In the genomic region with DNA sequence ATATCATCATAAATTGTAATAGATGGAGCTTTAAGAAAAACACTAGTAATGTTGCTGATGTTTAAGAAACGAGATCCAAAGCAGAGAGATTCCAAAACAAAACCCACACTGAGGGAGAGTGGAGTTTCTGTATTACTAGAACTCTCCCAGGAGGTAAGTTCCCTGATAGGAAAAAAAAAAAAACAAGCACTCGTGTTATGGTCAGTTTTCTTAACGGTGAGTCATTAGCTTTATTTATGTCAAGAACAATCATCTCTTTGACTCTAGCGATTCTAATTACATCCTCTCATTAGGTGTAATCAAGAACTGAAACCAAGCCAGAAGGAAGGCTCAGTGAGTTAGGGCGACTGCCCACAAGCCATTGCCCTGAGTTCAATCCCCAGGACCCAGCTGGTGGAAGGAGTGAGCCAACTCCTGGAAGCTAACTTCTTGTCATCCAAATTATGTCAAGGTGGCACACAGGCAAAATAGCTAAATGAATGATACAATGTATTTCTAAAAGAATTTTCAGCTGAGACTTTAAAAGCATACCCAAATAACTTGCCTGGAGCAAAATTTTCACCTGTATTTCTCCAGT, we compare ENCODE assay signal across 30 mouse cellular contexts. TPM values are rescaled to one million over a fixed set of nuclear protein-coding genes. Genes with fewer than 3 reads are reported as not detected.
DNase-seq lines count a peak whose midpoint lies in the region; ATAC-seq lines count a peak whose summit lies in the region.
"Had no signal": no experiment of that assay in that cellular context is flagged by ENCODE, and none has a peak within 500 bp of the region (broad histone marks: within the 10 kb centered on the region; RNA-seq: fewer than 3 reads in every experiment).

No protein-coding gene starts in this region.

- intact Hi-C loops in gastrocnemius, postnatal 36 days (cut with DNase I): no loop called here

- peaks cover 10% of the 10 kb centered on the region; the same call in 1 of the 2 replicates for H3K4me1 ChIP-seq in intestine, embryonic 16.5 days (ENCODE audit: control insufficient read depth, insufficient read depth, low read length)
- peaks cover 3% of the 10 kb centered on the region; the same call in 1 of the 2 replicates for H3K4me1 ChIP-seq in forebrain, embryonic 10.5 days
- H3K4me1 ChIP-seq: forebrain, embryonic 12.5 days; heart, embryonic 12.5 days; liver, embryonic 13.5 days had no signal

- peak overlapping the region; percentile 11; the same call in 1 of the 2 replicates for H3K4me2 ChIP-seq in intestine, embryonic 16.5 days (ENCODE audit: low read depth, low read length)
- H3K4me2 ChIP-seq: forebrain, embryonic 12.5 days; heart, embryonic 12.5 days; hindbrain, embryonic 14.5 days; limb, embryonic 15.5 days; liver, embryonic 13.5 days; neural tube, embryonic 15.5 days had no signal

- no peaks in the 10 kb centered on the region for H3K9me3 ChIP-seq in intestine, embryonic 16.5 days (ENCODE audit: control insufficient read depth, low read length)
- no peaks in the 10 kb centered on the region for H3K9me3 ChIP-seq in forebrain, embryonic 10.5 days
- H3K9me3 ChIP-seq: forebrain, embryonic 12.5 days; limb, embryonic 10.5 days; limb, embryonic 15.5 days; liver, embryonic 13.5 days; neural tube, embryonic 15.5 days had no signal

- H3K36me3 ChIP-seq in intestine, embryonic 16.5 days (ENCODE audit: control insufficient read depth, insufficient read depth, low read length): no peaks in the 10 kb centered on the region; the same call in 1 of the 2 replicates
- H3K36me3 ChIP-seq in forebrain, embryonic 10.5 days (replicated peaks): no peaks in the 10 kb centered on the region
- H3K36me3 ChIP-seq: forebrain, embryonic 12.5 days; heart, embryonic 12.5 days; limb, embryonic 10.5 days; liver, embryonic 13.5 days had no signal

- H3K27ac ChIP-seq in intestine, embryonic 16.5 days (ENCODE audit: low read length): no peak overlapping the region
- H3K27ac ChIP-seq in forebrain, embryonic 10.5 days: no peak overlapping the region
- H3K27ac ChIP-seq: forebrain, embryonic 12.5 days; hindbrain, embryonic 14.5 days; layer of hippocampus, adult 2 months; limb, embryonic 10.5 days; limb, embryonic 15.5 days; liver, embryonic 13.5 days; neural tube, embryonic 15.5 days had no signal

- no peak overlapping the region for H3K9ac ChIP-seq in intestine, embryonic 16.5 days (ENCODE audit: low read depth, low read length)
- H3K9ac ChIP-seq: forebrain, embryonic 12.5 days; forebrain, postnatal 0 days; heart, embryonic 12.5 days; hindbrain, embryonic 14.5 days; limb, embryonic 15.5 days; liver, embryonic 13.5 days; neural tube, embryonic 15.5 days had no signal

- peak; percentile 86 for DNase-seq in heart, adult 11 months
- no peak for DNase-seq in heart, adult 9 months (ENCODE audit: low spot score in 2 of 2)
- peak; percentile 16 for DNase-seq in MN1 (ENCODE audit: low spot score)
- DNase-seq in urinary bladder, postnatal 10 days (ENCODE audit: low spot score): no peak
- DNase-seq in gastrocnemius, postnatal 36 days: no peak
- DNase-seq in forebrain, embryonic 10.5 days (ENCODE audit: extremely low spot score, low spot score): no peak
- DNase-seq: adrenal gland, adult 8-10 months; cerebellum, adult 11-12 months; cerebellum, adult 9-11 months; forebrain, postnatal 0 days; kidney, adult 2 months; kidney, postnatal 36 days; liver, embryonic 13.5 days; lung, adult 18-20 months; lung, postnatal 4 days; midbrain, embryonic 14.5 days; retina, postnatal 1 day; right cerebral cortex, postnatal 14 days; thymus, postnatal 14 days had no signal

- no peaks in the 10 kb centered on the region for H3K27me3 ChIP-seq in intestine, embryonic 16.5 days (replicated peaks; ENCODE audit: control insufficient read depth, insufficient read depth, low read length)
- H3K27me3 ChIP-seq in forebrain, embryonic 10.5 days (ENCODE audit: poor library complexity, severe bottlenecking): peaks cover 11% of the 10 kb centered on the region
- H3K27me3 ChIP-seq: heart, embryonic 12.5 days; limb, embryonic 15.5 days had no signal

- ATAC-seq in intestine, embryonic 16.5 days: no peak
- ATAC-seq: CD4-positive, CD25-positive, alpha-beta regulatory T cell, adult 4 months; forebrain, postnatal 0 days; lung, postnatal 0 days had no signal

- 33% methylated on average over 5 of the region's 5 CpGs for WGBS in intestine, embryonic 16.5 days
- 68% methylated on average over 5 of the region's 5 CpGs for WGBS in forebrain, embryonic 10.5 days

- no peak overlapping the region for H3K4me3 ChIP-seq in intestine, embryonic 16.5 days (ENCODE audit: low read length)
- no peak overlapping the region for H3K4me3 ChIP-seq in forebrain, embryonic 10.5 days
- H3K4me3 ChIP-seq: erythroblast, embryonic 14.5 days; forebrain, embryonic 12.5 days; heart, embryonic 12.5 days; layer of hippocampus, adult 2 months; limb, embryonic 10.5 days; limb, embryonic 15.5 days; liver, embryonic 13.5 days; neural tube, embryonic 15.5 days had no signal

RNA-seq across cellular contexts. Expression of gene Mgat4a, which starts 6.2 kb away (rescaled TPM):
- 48.7 and 50.1 TPM in 2 replicates for polyA plus RNA-seq in intestine, embryonic 16.5 days (2015; fragmentation: Nextera tagmentation; extraction: Ambion mirVana)
- 1 to 10 TPM; 3.4 to 6.0 TPM for total RNA-seq in gastrocnemius, postnatal 36 days (2021)
- polyA plus RNA-seq in forebrain, embryonic 10.5 days (2016; fragmentation: Nextera tagmentation; extraction: Ambion mirVana): 1.9 and 2.5 TPM in 2 replicates

Comparison
In these comparisons a context has a peak if more than half of its experiments do, and no peak if none do; other contexts are left out.
1. DNase-seq: peak in heart, adult 11 months (single experiment) and MN1 (single experiment); none in heart, adult 9 months (0 of 2), urinary bladder, postnatal 10 days (single experiment), gastrocnemius, postnatal 36 days (0 of 2) and forebrain, embryonic 10.5 days (single experiment).
2. RNA of gene Mgat4a, which starts 6.2 kb away (polyA plus RNA-seq): 48.7 to 50.1 TPM in intestine, embryonic 16.5 days; 1.9 to 2.5 TPM in forebrain, embryonic 10.5 days; every median in the first group is over 10 times any median in the second.